Mouse (Mus musculus) C2C12 (cell line): ENCODE measurements around the gene Ablim2. TPM values are rescaled to one million over a fixed set of nuclear protein-coding genes. Genes with fewer than 3 reads are reported as not detected.

ENCODE experiments used
- H3K27me3 ChIP-seq: one replicate; pipeline ENCODE4 v1.6.1; 2011; ENCODE audit not compliant: control insufficient read depth, insufficient read depth, insufficient read length
- H3K36me3 ChIP-seq: one replicate; pipeline ENCODE4 v1.6.1; 2011; ENCODE audit not compliant: control insufficient read depth, insufficient read depth
- H3K4me3 ChIP-seq: one replicate; pipeline ENCODE4 v1.5.1; 2011; ENCODE audit warnings: mild to moderate bottlenecking, control low read depth; ENCODE audit not compliant: poor library complexity, insufficient read depth, severe bottlenecking
- H3K79me2 ChIP-seq: one replicate; pipeline ENCODE4 v1.6.1; 2011; ENCODE audit not compliant: control insufficient read depth, insufficient read depth
- H3K79me3 ChIP-seq: one replicate; pipeline ENCODE4 v1.6.1; 2011; ENCODE audit warnings: low read depth, control low read depth
- H3ac ChIP-seq: one replicate; pipeline ENCODE3; 2011; ENCODE audit warnings: low read depth; ENCODE audit not compliant: control insufficient read depth, insufficient read length
- CEBPB ChIP-seq: IDR thresholded peaks from one replicate; pipeline ENCODE4 v1.6.1; 2011; ENCODE audit warnings: low read depth, mild to moderate bottlenecking, control low read depth, moderate library complexity
- CTCF ChIP-seq: IDR thresholded peaks from one replicate; pipeline ENCODE4 v1.5.1; 2011; ENCODE audit not compliant: control insufficient read depth, insufficient read depth, insufficient read length
- FOSL1 ChIP-seq: IDR thresholded peaks from one replicate; pipeline ENCODE4 v1.8.0; 2011; ENCODE audit warnings: mild to moderate bottlenecking, low read length; ENCODE audit not compliant: poor library complexity, insufficient read depth, severe bottlenecking
- MAX ChIP-seq: IDR thresholded peaks from one replicate; pipeline ENCODE4 v1.6.1; 2011; ENCODE audit warnings: mild to moderate bottlenecking, control low read depth
- MYOD1 ChIP-seq: IDR thresholded peaks from one replicate; pipeline ENCODE4 v1.6.1; 2011; ENCODE audit warnings: low read depth; ENCODE audit not compliant: control insufficient read depth, insufficient read length
- MYOG ChIP-seq: IDR thresholded peaks from one replicate; pipeline ENCODE4 v1.6.1; 2011; ENCODE audit not compliant: control insufficient read depth, insufficient read length; ENCODE audit errors: extremely low read depth
- USF1 ChIP-seq: IDR thresholded peaks from one replicate; pipeline ENCODE4 v1.6.1; 2011; ENCODE audit warnings: low read depth, mild to moderate bottlenecking, control low read depth, moderate library complexity
- polyA plus RNA-seq: library from polyadenylated mRNA; unstranded; fragments of >200 nt; fragmentation: generic; extraction: Trizol; gene quantifications from one replicate; pipeline ENCODE4 v1.2.1, GENCODE M21; 2012; ENCODE audit warnings: missing spikeins

The Ablim2 gene
- polyA plus RNA-seq, 1 experiment = 0.08 TPM

GRCm38 (mm10) chr5:35745406-35745805, 12.3 kb upstream of the Ablim2 start:
- Histone ChIP-seq H3ac (no peak overlapping the region), H3K4me3 (no peak overlapping the region), H3K36me3 (no peaks in the 10 kb centered on the region), H3K27me3 (no peaks in the 10 kb centered on the region), H3K79me3 (no peaks in the 10 kb centered on the region), H3K79me2 (no peaks in the 10 kb centered on the region)
- TF ChIP-seq CEBPB = no peak
- no peak for TF ChIP-seq USF1
- TF ChIP-seq MAX = no peak
- TF ChIP-seq MYOD1 = no peak
- no peak for TF ChIP-seq MYOG
- no peak for TF ChIP-seq FOSL1
- no peak for TF ChIP-seq CTCF

- Histone ChIP-seq H3K79me3 (no peaks in the 10 kb centered on the region), H3K79me2 (no peaks in the 10 kb centered on the region), H3K36me3 (no peaks in the 10 kb centered on the region), H3K27me3 (no peaks in the 10 kb centered on the region), H3ac (no peak overlapping the region), H3K4me3 (no peak overlapping the region)
- TF ChIP-seq CTCF (peak; percentile 78), FOSL1 (no peak)
Measured at GRCm38 (mm10) chr5:35746910-35747309, 10.8 kb upstream of the Ablim2 start.

DNA sequence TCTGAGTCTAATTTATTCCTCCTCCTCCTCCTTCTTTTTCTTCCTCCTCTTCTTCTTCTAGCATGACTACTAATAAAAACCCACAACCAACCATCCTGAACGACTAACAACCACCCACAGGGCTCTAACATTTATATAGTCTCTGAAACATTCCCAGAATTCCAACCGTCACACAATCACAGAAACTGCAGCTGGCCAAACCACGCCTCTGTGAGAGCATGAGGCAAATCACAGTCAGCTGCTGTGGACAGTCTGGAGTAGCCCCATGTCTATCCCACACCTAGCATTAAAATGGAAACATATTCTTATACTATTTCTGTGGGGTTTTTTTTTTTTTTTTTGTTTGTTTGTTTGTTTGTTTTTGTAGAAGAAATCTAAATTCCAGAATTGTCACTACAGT, 8.3 kb upstream of the Ablim2 start:
- no peaks in the 10 kb centered on the region for H3K36me3 ChIP-seq
- no peaks in the 10 kb centered on the region for H3K79me2 ChIP-seq
- no peaks in the 10 kb centered on the region for H3K27me3 ChIP-seq
- H3ac ChIP-seq = no peak overlapping the region
- no peaks in the 10 kb centered on the region for H3K79me3 ChIP-seq
- H3K4me3 ChIP-seq = no peak overlapping the region
- TF ChIP-seq MYOG (no peak), CTCF (no peak), MAX (no peak), CEBPB (no peak), MYOD1 (no peak), FOSL1 (no peak), USF1 (no peak)

DNA sequence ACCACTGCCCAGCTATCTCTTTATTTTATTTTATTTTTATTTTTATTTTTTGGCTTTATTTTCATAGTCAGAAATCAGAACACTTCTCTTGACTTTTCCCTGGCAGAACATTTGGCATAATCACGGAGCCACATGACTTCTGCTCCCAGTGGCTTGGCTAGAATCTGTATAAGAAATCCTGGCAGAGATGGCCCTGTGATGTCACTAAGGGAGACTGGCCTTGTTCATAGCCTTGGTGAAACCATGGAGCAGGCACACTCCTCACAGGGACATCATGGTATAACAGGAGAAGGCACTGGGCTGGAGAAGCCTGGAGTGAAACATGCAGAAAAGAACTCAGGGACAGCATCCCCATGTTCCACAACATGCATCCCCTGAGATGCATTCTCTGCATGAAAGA, 7.7 kb upstream of the Ablim2 start:
- Histone ChIP-seq H3K4me3 (no peak overlapping the region), H3K79me3 (no peaks in the 10 kb centered on the region), H3ac (no peak overlapping the region), H3K27me3 (no peaks in the 10 kb centered on the region), H3K36me3 (no peaks in the 10 kb centered on the region), H3K79me2 (no peaks in the 10 kb centered on the region)
- TF ChIP-seq FOSL1 (no peak), CEBPB (no peak), MAX (no peak), CTCF (no peak), MYOD1 (no peak), MYOG (no peak)

GRCm38 (mm10) chr5:35751016-35751415, 6.7 kb upstream of the Ablim2 start:
- Histone ChIP-seq H3ac (no peak overlapping the region), H3K27me3 (no peaks in the 10 kb centered on the region), H3K79me3 (no peaks in the 10 kb centered on the region), H3K4me3 (no peak overlapping the region), H3K79me2 (no peaks in the 10 kb centered on the region), H3K36me3 (no peaks in the 10 kb centered on the region)
- TF ChIP-seq FOSL1 (no peak), MYOG (no peak), MAX (no peak), MYOD1 (no peak), CEBPB (no peak), CTCF (no peak), USF1 (no peak)

DNA sequence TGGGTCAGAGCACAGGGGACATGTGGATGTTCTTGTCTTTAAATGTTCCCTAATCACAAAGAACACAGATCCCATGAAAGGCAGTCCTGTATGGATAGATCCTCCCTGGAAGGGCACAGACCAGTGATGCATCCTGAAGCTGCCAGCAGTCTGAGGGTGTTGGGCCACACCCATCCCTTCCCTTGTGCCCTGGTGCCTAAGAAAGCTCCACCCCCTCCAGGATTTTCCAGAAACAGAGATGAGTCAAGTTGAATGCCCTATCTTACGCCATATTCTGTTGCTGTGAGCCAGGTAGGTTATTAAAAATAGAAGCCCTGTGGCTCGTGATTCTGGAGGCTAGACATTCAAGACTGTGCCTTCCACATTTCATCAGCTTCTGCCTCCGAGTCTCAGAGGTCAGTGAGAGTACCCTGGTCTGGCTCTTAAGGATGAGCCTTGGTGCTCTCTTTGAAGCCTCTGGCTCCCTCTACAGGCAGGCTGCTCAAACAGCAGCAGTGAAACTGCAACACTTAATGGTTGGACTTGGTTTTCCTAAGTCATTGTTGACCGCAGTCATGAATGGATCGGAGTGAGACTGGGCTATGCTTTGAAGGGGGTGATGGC, 2.4 kb upstream of the Ablim2 start:
- no peak overlapping the region for H3K4me3 ChIP-seq
- no peak for TF ChIP-seq USF1
- TF ChIP-seq CTCF = peak; percentile 51

More for the DNA sequence above, 2.4 kb upstream of the Ablim2 start:
- H3K79me2 ChIP-seq = no peaks in the 10 kb centered on the region
- H3ac ChIP-seq = no peak overlapping the region
- no peaks in the 10 kb centered on the region for H3K79me3 ChIP-seq
- H3K27me3 ChIP-seq = peaks cover 21% of the 10 kb centered on the region
- H3K36me3 ChIP-seq = no peaks in the 10 kb centered on the region
